ENCODE assay signal across 20 mouse cellular contexts in genomic region chr2:32979675-32980074, GRCm38 (mm10). TPM values are rescaled to one million over a fixed set of nuclear protein-coding genes. Genes with fewer than 3 reads are reported as not detected.
DNase-seq lines count a peak whose midpoint lies in the region; ATAC-seq lines count a peak whose summit lies in the region.
"Had no signal": no experiment of that assay in that cellular context is flagged by ENCODE, and none has a peak within 500 bp of the region (broad histone marks: within the 10 kb centered on the region; RNA-seq: fewer than 3 reads in every experiment).

No protein-coding gene starts in this region.

- H3K9ac ChIP-seq in limb, embryonic 12.5 days (replicated peaks): 0 out of 2 replicates have a peak overlapping the region, but pooled peaks have one; percentile 8
- H3K9ac ChIP-seq in midbrain, embryonic 13.5 days (replicated peaks): 0 out of 2 replicates have a peak overlapping the region, but pooled peaks have one; percentile 7
- H3K9ac ChIP-seq: forebrain, embryonic 13.5 days; hindbrain, embryonic 12.5 days; hindbrain, embryonic 15.5 days had no signal

- peaks cover 24% of the 10 kb centered on the region for H3K36me3 ChIP-seq in limb, embryonic 12.5 days
- H3K36me3 ChIP-seq in limb, embryonic 10.5 days: peaks cover 19% of the 10 kb centered on the region
- peaks cover 20% of the 10 kb centered on the region for H3K36me3 ChIP-seq in midbrain, embryonic 13.5 days
- peaks cover 24% of the 10 kb centered on the region for H3K36me3 ChIP-seq in midbrain, embryonic 10.5 days

- DNase-seq in limb, embryonic 10.5 days (ENCODE audit: low spot score): no peak
- DNase-seq in midbrain, embryonic 10.5 days (ENCODE audit: low spot score): no peak
- DNase-seq in urinary bladder, postnatal 14 days (ENCODE audit: low spot score): peak; percentile 2
- no peak for DNase-seq in urinary bladder, adult 2 months (ENCODE audit: low spot score)
- DNase-seq: adrenal gland, adult 8-10 months; adrenal gland, postnatal 25 days; cerebellum, adult 11-12 months; gastrocnemius, postnatal 10 days; gastrocnemius, postnatal 36 days; heart, adult 11 months had no signal

- H3K27me3 ChIP-seq in limb, embryonic 12.5 days: peaks cover 3% of the 10 kb centered on the region; the same call in 1 of the 2 replicates
- H3K27me3 ChIP-seq in limb, embryonic 10.5 days (ENCODE audit: low read depth, poor library complexity, severe bottlenecking): no peaks in the 10 kb centered on the region
- peaks cover 4% of the 10 kb centered on the region; the same call in 1 of the 2 replicates for H3K27me3 ChIP-seq in midbrain, embryonic 13.5 days
- H3K27me3 ChIP-seq in midbrain, embryonic 10.5 days (ENCODE audit: low read depth, poor library complexity, severe bottlenecking): no peaks in the 10 kb centered on the region; the same call in 1 of the 2 replicates
- H3K27me3 ChIP-seq: hindbrain, embryonic 15.5 days had no signal

- no peaks in the 10 kb centered on the region for H3K9me3 ChIP-seq in limb, embryonic 12.5 days
- H3K9me3 ChIP-seq in limb, embryonic 10.5 days (replicated peaks): no peaks in the 10 kb centered on the region
- no peaks in the 10 kb centered on the region for H3K9me3 ChIP-seq in midbrain, embryonic 13.5 days
- H3K9me3 ChIP-seq in midbrain, embryonic 10.5 days (replicated peaks): no peaks in the 10 kb centered on the region
- H3K9me3 ChIP-seq: forebrain, embryonic 10.5 days; forebrain, embryonic 13.5 days; hindbrain, embryonic 12.5 days; hindbrain, embryonic 15.5 days had no signal

- no peak overlapping the region for H3K4me2 ChIP-seq in limb, embryonic 12.5 days
- H3K4me2 ChIP-seq in midbrain, embryonic 13.5 days (replicated peaks): no peak overlapping the region
- H3K4me2 ChIP-seq: heart, embryonic 11.5 days had no signal

- H3K4me3 ChIP-seq in limb, embryonic 12.5 days (replicated peaks): no peak overlapping the region
- H3K4me3 ChIP-seq in limb, embryonic 10.5 days: no peak overlapping the region
- no peak overlapping the region for H3K4me3 ChIP-seq in midbrain, embryonic 13.5 days (replicated peaks)
- no peak overlapping the region for H3K4me3 ChIP-seq in midbrain, embryonic 10.5 days
- H3K4me3 ChIP-seq: forebrain, embryonic 10.5 days; forebrain, embryonic 13.5 days; hindbrain, embryonic 12.5 days; hindbrain, embryonic 15.5 days had no signal

- 81% methylated on average over 7 of the region's 7 CpGs for WGBS in limb, embryonic 12.5 days
- 89% methylated on average over 7 of the region's 7 CpGs for WGBS in limb, embryonic 10.5 days
- 87% methylated on average over 7 of the region's 7 CpGs for WGBS in midbrain, embryonic 13.5 days
- 93% methylated on average over 7 of the region's 7 CpGs for WGBS in midbrain, embryonic 10.5 days

- H3K4me1 ChIP-seq in limb, embryonic 12.5 days (replicated peaks): peaks cover 19% of the 10 kb centered on the region
- H3K4me1 ChIP-seq in limb, embryonic 10.5 days: peaks cover 19% of the 10 kb centered on the region
- peaks cover 18% of the 10 kb centered on the region for H3K4me1 ChIP-seq in midbrain, embryonic 13.5 days (replicated peaks)
- peaks cover 34% of the 10 kb centered on the region for H3K4me1 ChIP-seq in midbrain, embryonic 10.5 days

- ATAC-seq in limb, embryonic 12.5 days (ENCODE audit: insufficient number of reproducible peaks, insufficient read depth, low FRiP score, low TSS enrichment, low read depth): no peak
- no peak for ATAC-seq in midbrain, embryonic 13.5 days
- ATAC-seq: activated CD4-positive, CD25-positive, alpha-beta regulatory T cell, adult 4 months; CD4-positive, CD25-positive, alpha-beta regulatory T cell, adult 4 months; forebrain, embryonic 13.5 days; forebrain, embryonic 16.5 days had no signal

- H3K27ac ChIP-seq in limb, embryonic 12.5 days: no peak overlapping the region
- H3K27ac ChIP-seq in limb, embryonic 10.5 days: no peak overlapping the region
- no peak overlapping the region for H3K27ac ChIP-seq in midbrain, embryonic 13.5 days
- no peak overlapping the region for H3K27ac ChIP-seq in midbrain, embryonic 10.5 days (replicated peaks)
- H3K27ac ChIP-seq: forebrain, embryonic 10.5 days; forebrain, embryonic 13.5 days; hindbrain, embryonic 12.5 days; hindbrain, embryonic 15.5 days had no signal

RNA-seq across cellular contexts. Expression of gene Slc2a8, which starts 2.2 kb away (rescaled TPM):
- 25.4 and 25.7 TPM in 2 replicates for polyA plus RNA-seq in limb, embryonic 12.5 days (2016; fragmentation: Nextera tagmentation; extraction: Ambion mirVana)
- 16.5 and 22.3 TPM in 2 replicates for polyA plus RNA-seq in limb, embryonic 10.5 days (2016; fragmentation: Nextera tagmentation; extraction: Ambion mirVana)
- 19.2 and 20.6 TPM in 2 replicates for polyA plus RNA-seq in midbrain, embryonic 13.5 days (2015; fragmentation: Nextera tagmentation; extraction: Ambion mirVana)
- 19.5 and 23.3 TPM in 2 replicates for polyA plus RNA-seq in midbrain, embryonic 10.5 days (2016; fragmentation: Nextera tagmentation; extraction: Ambion mirVana)
- 21.0 and 21.5 TPM in 2 replicates for polyA plus RNA-seq in urinary bladder, adult 2 months (2012; rRNA removed)

RNA-seq across cellular contexts. Expression of gene Lrsam1, which starts 18.3 kb away (rescaled TPM):
- polyA plus RNA-seq in limb, embryonic 12.5 days (2016; fragmentation: Nextera tagmentation; extraction: Ambion mirVana): 10.4 and 11.8 TPM in 2 replicates
- polyA plus RNA-seq in limb, embryonic 10.5 days (2016; fragmentation: Nextera tagmentation; extraction: Ambion mirVana): 5.3 and 7.5 TPM in 2 replicates
- 18.1 and 21.1 TPM in 2 replicates for polyA plus RNA-seq in midbrain, embryonic 13.5 days (2015; fragmentation: Nextera tagmentation; extraction: Ambion mirVana)
- polyA plus RNA-seq in midbrain, embryonic 10.5 days (2016; fragmentation: Nextera tagmentation; extraction: Ambion mirVana): 9.8 and 12.9 TPM in 2 replicates
- 15.1 and 15.9 TPM in 2 replicates for polyA plus RNA-seq in urinary bladder, adult 2 months (2012; rRNA removed)

RNA-seq across cellular contexts. Expression of gene Rpl12, which starts 18.3 kb away (rescaled TPM):
- 184 and 185 TPM in 2 replicates for polyA plus RNA-seq in limb, embryonic 12.5 days (2016; fragmentation: Nextera tagmentation; extraction: Ambion mirVana)
- polyA plus RNA-seq in limb, embryonic 10.5 days (2016; fragmentation: Nextera tagmentation; extraction: Ambion mirVana): 194 and 232 TPM in 2 replicates
- polyA plus RNA-seq in midbrain, embryonic 13.5 days (2015; fragmentation: Nextera tagmentation; extraction: Ambion mirVana): 88.9 and 96.0 TPM in 2 replicates
- 144 and 172 TPM in 2 replicates for polyA plus RNA-seq in midbrain, embryonic 10.5 days (2016; fragmentation: Nextera tagmentation; extraction: Ambion mirVana)
- 1,100 and 1,122 TPM in 2 replicates for polyA plus RNA-seq in urinary bladder, adult 2 months (2012; rRNA removed)
